Mouse (Mus musculus) left cerebral cortex, postnatal 14 days (tissue): ENCODE results near the gene Man2a1. TPM values are rescaled to one million over a fixed set of nuclear protein-coding genes. Genes with fewer than 3 reads are reported as not detected.

ENCODE experiments used
- DNase-seq, 2 experiments: peaks; one replicate each; pipeline ENCODE4 v3.0.0; 2021 to 2022; ENCODE audit warnings: low spot score in 2 of 2, mixed read lengths in 1 of 2
- intact Hi-C: fragments of 180-260 bp; cut with DNase I; formaldehyde crosslinking; loops from one replicate; pipeline ENCODE4 v1.15.1; 2025
- total RNA-seq, 2 experiments: library from RNA; stranded (reverse); gene quantifications; 2 replicates each; pipeline ENCODE4 v1.2.3; 2021

The Man2a1 gene
- total RNA-seq, 2 experiments from 2014 or later: 20.0 to 24.4 TPM

DNA sequence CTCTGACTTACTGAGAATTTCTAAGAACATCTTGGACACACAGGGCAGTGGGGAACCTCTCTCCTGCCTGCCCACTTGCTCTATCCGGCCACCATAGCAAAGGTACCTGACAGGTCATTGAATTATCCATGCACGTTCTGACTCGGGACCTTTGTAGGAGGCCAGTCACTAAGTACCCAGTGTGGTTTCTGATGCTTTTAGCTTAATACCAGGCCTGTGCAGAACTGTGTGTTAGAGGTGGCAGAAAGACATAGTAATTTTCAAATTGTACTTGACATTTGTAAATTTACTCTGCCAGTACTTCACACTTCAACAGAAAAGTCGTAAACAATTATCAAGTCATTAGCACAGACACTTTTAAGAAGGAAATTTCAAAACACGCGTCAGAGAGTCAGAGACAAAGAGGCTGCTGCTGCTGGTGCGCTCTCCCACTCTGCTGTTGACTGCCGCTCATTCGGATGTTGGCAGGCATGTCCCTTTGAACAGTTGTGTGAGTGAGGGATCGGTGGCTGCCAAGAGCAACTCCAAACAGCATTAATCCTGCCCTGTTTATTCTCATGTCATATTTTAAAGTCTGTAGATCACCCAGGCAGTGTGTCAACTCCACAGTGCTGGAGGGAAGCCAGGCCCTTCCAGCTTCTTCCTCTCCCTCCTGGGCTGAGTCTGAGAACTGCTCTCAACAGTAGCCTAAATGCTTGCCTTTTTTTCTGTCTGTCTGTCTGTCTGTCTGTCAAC, 76.4 kb downstream of the Man2a1 start:
- intact Hi-C loops: no loop called here
- DNase-seq: peak in 1 of 2 experiments; percentile 17

DNA sequence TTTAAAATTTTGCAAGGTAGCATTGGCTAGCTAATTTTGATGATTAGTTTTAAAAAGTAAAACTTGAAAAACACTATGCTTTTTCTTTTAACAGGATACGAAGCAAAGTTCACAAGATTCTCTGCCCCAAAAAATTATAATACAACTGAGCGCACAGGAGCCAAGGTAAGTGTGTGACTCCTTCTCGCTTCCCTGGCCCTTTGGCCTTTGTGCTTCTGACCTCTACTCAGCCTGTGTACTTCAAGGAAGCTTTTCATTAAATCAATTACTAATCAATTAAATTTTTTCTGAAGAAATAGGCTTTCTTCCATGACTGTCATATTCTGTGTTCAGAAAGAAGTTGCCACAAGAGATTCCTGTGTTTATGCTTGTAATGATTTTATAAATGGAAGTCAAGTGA, 80.9 kb downstream of the Man2a1 start:
- intact Hi-C loops: no loop called here
- no peak for DNase-seq

DNA sequence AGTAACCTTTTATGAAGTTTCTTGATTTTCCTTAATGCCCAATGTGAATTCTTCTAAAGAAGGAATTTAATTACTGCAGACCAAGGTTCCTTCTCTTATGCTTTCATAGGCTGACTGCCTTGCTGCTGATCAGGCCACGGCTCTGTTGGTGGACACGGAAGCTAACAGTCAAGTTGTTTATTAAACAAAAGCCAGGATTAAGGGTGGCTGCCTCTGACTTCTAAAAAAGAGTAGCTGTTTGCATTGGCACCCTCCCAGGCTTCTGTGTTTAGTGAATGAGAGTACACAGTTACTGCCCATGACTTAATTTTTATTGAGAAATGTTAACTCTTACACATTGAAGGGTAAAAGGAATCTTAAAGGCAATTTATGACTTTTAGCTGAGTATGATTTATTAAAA, 81.4 kb downstream of the Man2a1 start:
- intact Hi-C loops: no loop called here
- no peak for DNase-seq

DNA sequence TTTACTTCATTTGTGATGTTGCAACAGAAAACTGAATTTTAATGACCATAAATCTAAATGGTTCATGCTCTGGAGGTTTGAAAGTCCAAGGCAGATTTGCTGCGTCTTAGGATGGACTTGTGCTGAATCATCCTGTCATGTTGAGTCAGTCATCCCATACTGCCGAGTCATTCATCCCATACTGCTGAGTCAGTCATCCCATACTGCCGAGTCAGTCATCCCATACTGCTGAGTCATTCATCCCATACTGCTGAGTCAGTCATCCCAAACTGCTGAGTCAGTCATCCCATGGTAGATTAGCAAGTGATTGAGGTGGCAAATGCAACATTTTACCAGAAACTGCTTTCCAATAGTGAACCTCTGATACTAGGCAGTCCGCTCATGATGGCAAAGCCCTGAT, 83.6 kb downstream of the Man2a1 start:
- intact Hi-C loops: no loop called here
- no peak for DNase-seq

DNA sequence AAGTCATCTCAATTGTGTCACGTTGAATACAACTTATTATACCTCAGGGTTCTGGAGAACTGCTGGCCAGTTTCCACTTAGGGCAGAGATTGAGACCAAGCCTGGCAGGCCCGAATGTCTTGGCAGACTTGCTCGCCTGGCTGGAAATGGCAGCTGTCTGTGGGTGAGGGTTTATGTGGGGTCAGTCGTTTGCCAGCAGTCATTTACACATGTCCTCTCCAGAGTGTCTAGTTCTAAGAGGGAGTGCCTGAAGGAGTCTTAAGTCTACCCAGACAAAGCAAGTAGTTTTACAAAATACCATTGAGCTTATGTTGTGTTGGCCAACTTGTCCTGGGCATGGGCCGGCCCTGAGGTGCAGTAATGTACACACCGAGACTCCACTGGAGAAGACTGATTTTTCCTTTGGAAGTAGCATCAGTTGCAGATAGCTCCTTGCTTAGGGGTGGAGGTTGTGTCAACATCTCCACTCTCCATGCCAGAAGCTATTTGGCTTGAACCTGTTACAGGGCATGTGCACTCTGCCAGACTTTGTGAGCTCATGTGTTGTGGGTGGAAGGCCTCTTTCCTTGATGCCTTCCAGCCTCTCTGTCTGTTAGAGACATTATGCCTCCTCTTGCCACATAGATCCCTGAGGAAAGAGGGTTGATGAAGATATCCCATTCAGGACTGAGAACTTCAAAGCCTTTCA, 84.8 kb downstream of the Man2a1 start:
- no peak for DNase-seq
- intact Hi-C loops: no loop called here

DNA sequence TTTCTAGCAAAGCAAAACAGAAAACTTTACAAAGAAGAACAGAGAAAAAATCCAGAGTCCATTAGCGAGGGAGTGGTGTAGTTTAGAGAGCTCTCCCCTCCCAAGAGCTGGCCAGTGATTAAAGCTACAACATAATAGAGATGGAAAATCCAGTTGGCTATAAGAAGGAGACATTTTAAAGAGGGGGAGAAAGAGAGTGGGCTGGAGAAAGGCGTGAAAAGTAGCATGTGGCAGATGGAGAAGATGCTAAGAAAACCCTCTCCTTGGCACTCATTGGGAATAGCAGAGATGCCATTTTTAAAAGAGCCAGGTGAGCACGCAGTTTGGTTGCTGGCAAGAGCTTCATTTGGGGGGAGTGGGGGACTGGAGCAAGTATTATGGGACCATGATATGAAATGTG, 89.1 kb downstream of the Man2a1 start:
- intact Hi-C loops: no loop called here
- DNase-seq: peak in 1 of 2 experiments; percentile 9

DNA sequence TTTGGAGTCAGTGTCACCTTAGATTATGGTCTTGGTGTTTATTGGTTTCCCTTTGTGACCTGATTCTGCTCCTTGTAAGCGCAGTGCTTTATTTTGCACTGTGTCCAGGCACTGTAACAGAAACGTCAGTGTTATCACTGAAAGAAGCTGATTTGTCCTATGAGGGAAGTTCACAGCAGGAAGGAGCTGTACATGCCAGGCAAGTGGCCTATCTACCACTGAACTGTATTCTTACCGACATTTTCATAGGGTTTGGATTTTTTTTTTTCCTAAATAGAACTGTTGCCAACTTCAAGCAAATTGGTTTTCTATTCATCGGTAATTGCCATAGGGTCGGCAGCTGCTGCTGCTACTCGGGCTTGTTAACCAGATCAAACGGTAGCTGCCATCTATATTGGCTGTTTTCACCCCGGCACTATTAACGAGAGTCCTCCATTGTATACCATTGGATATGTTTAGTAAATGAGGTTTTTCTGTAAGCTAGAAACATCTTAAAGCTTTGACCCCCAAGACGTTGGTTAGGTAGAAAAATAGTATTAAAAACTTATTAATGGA, 96.8 kb downstream of the Man2a1 start:
- no peak for DNase-seq
- intact Hi-C loops: no loop called here

DNA sequence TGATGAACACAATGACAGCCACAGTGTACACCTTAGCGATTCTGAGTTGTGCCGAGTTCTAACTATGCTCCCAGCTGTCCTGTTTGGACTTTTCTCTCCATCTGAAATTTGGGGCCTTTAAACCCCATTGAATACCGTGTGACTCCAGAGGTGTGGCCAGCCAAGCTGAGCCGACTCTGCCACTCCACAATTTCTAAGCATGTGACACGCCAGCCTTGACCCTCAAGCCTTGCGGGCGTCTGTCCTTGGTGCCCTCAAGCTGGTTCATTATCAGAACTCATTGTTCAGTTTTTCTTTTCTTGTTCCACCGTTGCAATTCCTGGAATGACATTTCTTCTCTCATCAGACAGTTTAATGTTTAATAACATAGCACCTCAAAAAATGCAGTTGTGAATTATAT, 98.0 kb downstream of the Man2a1 start:
- intact Hi-C loops: no loop called here
- no peak for DNase-seq

DNA sequence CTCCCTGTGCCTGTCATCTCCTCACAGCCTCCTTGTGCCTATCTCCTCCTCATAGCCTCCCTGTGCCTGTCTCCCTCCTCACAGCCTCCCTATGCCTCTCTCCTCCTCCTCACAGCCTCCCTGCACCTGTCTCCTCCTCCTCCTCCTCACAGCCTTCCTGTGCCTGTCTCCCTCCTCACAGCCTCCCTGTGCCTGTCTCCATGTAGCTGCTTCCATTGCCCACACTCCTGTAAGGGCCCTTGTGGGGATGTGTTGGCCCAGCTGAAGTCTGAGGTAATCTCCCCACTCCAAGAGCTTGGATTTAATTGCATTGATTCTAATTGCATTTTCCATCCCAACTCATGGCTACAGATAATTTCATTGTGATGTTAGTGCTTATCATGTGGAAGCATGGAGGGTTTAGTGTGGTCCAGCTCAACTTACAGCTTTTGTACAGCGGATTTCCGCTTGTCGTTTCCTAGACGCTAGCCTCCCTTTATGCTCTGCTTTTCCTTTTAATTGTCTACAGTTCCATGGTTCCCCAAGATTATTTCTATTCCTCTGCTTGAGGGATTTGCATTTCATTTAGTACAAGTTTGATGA, 103.2 kb downstream of the Man2a1 start:
- intact Hi-C loops: no loop called here
- no peak for DNase-seq

DNA sequence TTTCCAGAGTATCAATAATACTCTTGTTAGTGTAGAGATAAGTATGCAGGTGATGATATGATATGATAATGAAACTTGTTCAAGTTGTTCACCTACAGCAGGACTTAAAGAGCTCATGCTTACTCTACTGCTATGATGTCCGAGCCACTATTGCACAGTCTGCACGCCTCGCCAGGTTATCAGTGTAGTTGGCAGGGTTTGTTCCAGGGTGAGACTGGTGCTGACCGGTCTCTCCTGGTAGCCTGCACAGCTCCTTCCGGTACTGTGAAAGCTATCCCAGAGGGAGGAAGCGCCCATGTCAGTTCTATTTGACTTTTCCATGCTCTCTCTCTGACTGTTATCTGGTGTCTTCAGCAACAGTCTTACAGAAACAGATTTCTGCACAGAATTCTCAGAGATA, 107.0 kb downstream of the Man2a1 start:
- DNase-seq: no peak
- intact Hi-C loops: no loop called here

DNA sequence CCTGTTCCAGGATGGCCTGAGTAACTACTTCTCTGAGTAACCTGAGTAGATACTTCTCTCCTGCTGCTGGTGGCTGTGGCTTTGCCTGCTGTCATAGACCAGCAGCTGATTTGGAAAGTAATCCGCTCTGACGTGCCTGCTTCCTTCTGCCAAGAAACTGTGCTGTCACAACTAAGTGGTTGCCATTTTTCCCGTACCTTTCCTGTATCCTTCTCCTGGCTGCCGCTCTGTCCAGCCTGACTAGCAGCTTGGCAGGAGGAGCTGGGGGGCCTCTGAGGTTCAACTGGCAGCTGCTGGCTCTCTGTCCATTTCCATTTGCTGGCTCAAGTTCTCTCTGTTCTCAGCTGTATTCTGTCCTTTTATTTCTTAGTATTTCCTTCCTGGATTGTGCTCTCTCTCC, 115.8 kb downstream of the Man2a1 start:
- intact Hi-C loops: no loop called here
- DNase-seq: peak; percentile 11 to 18

DNA sequence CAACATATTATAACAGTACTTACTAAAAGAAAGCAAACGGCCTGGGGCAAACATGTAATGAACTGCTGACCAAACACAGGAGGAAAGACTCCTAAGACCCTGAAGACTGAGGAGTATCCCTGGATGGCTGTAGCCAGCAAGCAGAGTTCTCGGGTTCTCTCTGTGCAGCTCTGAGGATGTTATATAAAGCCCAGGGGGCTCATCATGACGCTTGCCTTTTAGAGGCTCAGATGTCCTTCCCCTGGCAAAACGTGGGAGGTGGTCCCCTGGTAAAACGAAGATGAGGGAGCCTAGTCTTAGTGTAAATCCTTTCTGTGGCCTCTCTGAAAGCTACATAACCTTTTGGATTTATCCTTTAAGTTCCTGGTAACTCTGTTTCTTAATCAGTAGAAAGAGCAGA, 119.2 kb downstream of the Man2a1 start:
- no peak for DNase-seq
- intact Hi-C loops: no loop called here

DNA sequence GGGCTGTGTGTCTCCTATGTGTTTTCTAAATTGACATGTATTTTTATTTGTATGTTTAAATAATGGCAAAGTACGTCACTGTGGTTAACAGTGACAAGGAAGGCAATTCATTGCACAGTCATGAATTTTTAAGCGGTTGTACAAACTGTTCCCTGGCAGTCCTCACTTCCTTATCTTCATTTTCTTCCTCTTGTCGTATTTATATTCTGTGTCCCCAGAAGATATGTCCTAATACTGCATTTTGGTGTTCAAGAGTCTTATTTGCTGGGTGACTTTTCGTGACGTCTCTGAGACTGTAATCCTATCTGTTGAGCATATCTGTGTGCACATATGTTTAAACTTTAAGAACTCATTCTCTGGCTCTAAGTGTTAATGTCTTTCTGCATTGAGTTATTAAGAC, 120.6 kb downstream of the Man2a1 start:
- intact Hi-C loops: no loop called here
- DNase-seq: no peak

DNA sequence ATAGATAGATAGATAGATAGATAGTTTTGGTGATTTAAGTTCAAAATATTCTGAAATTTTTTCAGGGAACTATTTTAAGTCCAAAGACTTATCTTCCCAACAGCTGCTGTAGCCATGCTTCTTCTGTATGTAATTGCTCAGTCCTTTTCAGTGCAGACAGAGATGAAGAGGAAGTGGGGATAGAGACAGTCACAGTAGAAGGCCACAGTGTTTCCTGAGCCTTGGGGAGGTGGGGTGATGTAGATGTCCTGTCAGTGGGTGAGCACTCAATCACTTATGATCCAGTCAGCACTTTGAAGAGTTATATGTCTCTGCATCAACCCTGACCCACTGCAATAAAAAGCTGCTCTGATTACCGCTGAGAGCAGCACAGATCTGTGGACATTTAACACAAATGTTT, 122.6 kb downstream of the Man2a1 start:
- DNase-seq: no peak
- intact Hi-C loops: no loop called here

DNA sequence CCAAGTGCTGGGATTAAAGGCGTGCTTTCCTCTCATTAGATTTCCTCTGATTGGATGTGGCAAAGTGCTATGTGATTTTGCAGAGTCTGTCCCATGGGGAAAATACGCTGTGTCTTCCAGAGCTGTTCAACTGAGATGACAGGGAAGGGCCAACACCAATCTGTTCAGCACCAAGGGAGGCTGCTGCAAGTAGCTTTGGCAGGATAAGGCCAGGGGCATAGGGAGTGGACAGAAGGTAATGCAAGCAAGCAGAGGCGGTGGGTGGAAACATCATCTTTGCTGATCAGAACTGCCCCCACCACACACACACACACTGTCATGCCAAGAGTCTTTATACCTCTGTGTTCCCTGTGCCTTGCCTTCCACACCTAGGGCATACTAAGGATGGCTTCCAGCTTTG, 124.7 kb downstream of the Man2a1 start:
- intact Hi-C loops: no loop called here
- no peak for DNase-seq

DNA sequence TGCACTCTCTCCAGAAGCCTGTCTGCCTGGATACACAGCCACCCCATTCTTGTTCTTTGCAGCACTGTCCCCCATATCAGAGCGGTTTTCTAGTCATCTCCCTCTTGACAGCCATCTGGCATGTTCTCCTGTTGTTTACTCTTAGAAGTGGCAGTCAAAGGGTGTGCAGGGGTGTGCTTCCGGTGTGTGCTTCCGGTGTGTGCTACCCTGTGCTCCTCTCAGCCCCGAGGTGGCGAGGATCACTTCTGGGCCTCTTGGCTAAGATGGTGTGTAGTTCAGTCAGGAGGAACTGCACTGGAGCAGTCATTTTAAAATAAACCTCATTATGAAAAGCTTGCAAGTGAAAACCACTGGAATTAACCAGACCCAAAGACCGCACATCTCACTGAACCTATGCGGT, 125.5 kb downstream of the Man2a1 start:
- DNase-seq: no peak
- intact Hi-C loops: no loop called here

DNA sequence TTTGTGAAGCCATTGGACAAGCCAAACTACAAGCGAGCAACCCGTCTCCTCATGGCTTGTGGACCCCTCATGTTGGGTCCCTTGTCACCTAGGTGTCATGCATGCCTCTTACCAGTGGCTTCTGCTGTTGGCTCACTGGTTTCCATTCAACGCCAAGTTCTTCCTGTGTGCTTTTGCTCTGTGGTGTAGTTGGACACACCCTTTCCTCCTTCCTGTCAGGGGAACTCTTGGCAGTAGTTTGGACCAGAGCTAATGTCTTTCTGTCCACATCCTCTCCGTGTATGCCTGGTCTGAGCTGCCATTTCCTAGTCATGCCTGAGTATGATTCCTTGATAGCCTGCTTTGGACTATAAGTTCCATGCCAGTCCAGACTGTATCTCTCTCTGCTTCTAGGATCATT, 135.0 kb downstream of the Man2a1 start:
- intact Hi-C loops: no loop called here
- DNase-seq: no peak

DNA sequence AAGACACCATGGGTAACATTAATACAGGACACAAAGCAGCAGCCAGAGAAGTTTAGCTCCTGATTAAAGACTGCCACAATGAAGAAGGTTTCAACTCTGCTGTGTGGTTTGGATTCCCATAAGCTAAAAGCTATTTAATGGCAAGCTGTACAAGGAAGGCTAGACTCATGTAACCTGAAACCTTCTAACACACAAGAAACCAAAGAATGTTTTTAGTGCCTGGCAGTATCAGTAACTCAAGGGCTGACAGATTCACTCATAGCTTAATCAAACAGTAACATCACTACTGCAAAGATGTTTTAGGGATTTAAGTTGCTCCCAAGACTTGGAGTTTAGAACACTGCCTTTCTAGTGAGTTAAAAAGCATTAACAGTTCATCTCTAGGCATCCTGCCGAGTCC, 137.4 kb downstream of the Man2a1 start:
- intact Hi-C loops: no loop called here
- DNase-seq: no peak

DNA sequence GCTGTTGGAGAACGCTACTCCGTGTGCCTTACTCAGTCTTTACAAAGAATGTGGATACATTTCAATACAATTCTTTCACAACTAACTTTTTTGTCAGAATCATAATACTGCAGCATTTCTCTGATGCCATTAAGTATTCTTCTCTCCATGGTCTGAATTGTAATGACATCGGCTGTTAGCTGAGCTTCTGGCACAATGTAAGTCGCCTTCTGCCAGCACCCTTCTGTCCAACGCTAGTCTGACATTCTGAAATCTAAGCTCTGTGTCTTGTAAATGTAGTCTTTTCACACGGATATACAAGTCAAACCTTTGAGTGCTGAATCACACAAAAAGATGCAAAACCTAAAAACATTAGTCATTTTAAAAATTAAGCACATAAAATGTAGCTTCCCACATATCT, 138.6 kb downstream of the Man2a1 start:
- DNase-seq: no peak
- intact Hi-C loops: no loop called here

DNA sequence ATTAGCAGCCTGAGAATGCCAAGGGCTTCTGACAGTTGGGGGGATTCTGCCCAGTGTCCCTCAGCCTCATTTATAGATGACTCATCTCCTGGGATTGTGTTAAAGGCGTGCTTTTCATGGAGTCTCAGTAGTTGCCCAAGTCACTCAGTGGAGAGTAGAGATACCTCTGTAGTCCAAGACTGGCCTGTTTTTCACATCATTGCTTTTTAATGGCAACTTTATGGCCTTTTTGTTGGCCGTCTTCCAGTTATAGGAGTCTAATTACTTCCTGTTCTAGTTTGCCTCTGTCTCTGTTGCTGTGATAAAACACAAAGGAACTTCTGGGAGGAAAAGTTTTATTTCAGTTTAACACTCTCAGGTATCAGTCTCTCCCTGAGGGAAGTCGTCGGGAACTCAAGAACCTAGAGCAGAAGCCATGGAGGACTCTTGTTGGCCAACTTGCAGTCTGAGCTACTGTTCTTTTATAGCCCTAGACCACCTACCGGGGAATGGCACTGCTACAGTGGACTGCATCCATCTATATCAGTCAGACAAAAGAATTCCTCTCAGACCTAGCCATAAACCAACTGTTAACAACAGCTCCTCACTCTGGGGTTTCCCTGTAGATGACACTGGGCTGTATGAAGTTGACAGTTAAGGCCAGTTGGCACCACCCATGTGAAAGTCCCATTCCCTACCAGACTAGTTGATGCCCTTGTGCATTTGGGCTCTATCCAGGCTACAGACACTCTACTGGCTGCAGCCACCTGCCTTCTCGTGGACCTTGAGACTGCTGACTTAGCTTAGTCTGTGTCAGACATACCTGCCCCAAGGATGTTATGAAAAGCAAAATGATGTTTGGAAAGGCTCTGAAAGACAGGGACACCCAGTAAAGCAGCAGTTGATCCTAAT, 142.4 kb downstream of the Man2a1 start:
- DNase-seq: no peak
- intact Hi-C loops: no loop called here
